Mouse (Mus musculus) G1E-ER4 (cell line): ENCODE measurements at regions not wholly inside any gene's neighbourhood (a gene's known extent, or its start where the extent isn't known, plus 50 kb on each side); places are given as distances from the start of the nearest gene placed in this dataset.

Experiments
- GATA1 ChIP-seq: IDR thresholded peaks from one replicate; pipeline ENCODE4 v1.8.0; 2012; ENCODE audit warnings: low read length, inconsistent platforms

GRCm38 (mm10) chr2:75408016-75408415, 251.0 kb upstream of the Hnrnpa3 start:
- TF ChIP-seq GATA1, result no peak

- TF ChIP-seq GATA1, result no peak
These were observed 249.3 kb upstream of the Hnrnpa3 start for GRCm38 (mm10) chr2:75409806-75410205.

- TF ChIP-seq GATA1, result no peak
These were observed 246.3 kb upstream of the Hnrnpa3 start for GRCm38 (mm10) chr2:75412735-75413134.

GRCm38 (mm10) chr2:75418689-75419088, 240.4 kb upstream of the Hnrnpa3 start:
- TF ChIP-seq GATA1, result no peak

GRCm38 (mm10) chr2:75419142-75419541, 239.9 kb upstream of the Hnrnpa3 start:
- TF ChIP-seq GATA1, result peak; percentile 11

- no peak for TF ChIP-seq GATA1
These were observed 236.0 kb upstream of the Hnrnpa3 start for GRCm38 (mm10) chr2:75422798-75423685.

GRCm38 (mm10) chr2:75423872-75424271, 235.2 kb upstream of the Hnrnpa3 start:
- no peak for TF ChIP-seq GATA1

- no peak for TF ChIP-seq GATA1
These were observed 234.7 kb upstream of the Hnrnpa3 start for GRCm38 (mm10) chr2:75424363-75424762.

GRCm38 (mm10) chr2:75424911-75425310, 234.2 kb upstream of the Hnrnpa3 start:
- no peak for TF ChIP-seq GATA1

GRCm38 (mm10) chr2:75425384-75425783, 233.7 kb upstream of the Hnrnpa3 start:
- no peak for TF ChIP-seq GATA1

- TF ChIP-seq GATA1, result no peak
These were observed 233.3 kb upstream of the Hnrnpa3 start for GRCm38 (mm10) chr2:75425791-75426190.

GRCm38 (mm10) chr2:75427936-75428458, 231.1 kb upstream of the Hnrnpa3 start:
- no peak for TF ChIP-seq GATA1

GRCm38 (mm10) chr2:75430161-75430940, 228.7 kb upstream of the Hnrnpa3 start:
- no peak for TF ChIP-seq GATA1

- no peak for TF ChIP-seq GATA1
These were observed 227.1 kb upstream of the Hnrnpa3 start for GRCm38 (mm10) chr2:75431981-75432380.

- no peak for TF ChIP-seq GATA1
These were observed 224.5 kb upstream of the Hnrnpa3 start for GRCm38 (mm10) chr2:75434521-75434920.

GRCm38 (mm10) chr2:75439522-75440230, 219.4 kb upstream of the Hnrnpa3 start:
- no peak for TF ChIP-seq GATA1
